Mouse (Mus musculus) spleen, postnatal 10 days (tissue): ENCODE measurements around the gene Litaf.
A peak's percentile ranks its signal among the peaks of the same experiment; 100 is the strongest.
"Not testable (repeated sequence)": the region's sequence is repeated elsewhere in the genome, so short reads cannot be mapped to it uniquely, and the experiment has no call there.

Experiments used
- DNase-seq, 2 experiments: peaks; one replicate each; pipeline ENCODE4 v3.0.0; 2021 to 2022; ENCODE audit warnings: low spot score in 2 of 2

Litaf gene

GRCm38 (mm10) chr16:10992090-10993031 lies 73.6 kb downstream of the Litaf start:
- DNase-seq: peak; percentile 43 to 56

GRCm38 (mm10) chr16:10991737-10992089 lies 74.2 kb downstream of the Litaf start:
- DNase-seq: no peak

- no peak for DNase-seq
Measured at GRCm38 (mm10) chr16:10990763-10991162, 75.2 kb downstream of the Litaf start.

- peak in 1 of 2 experiments; percentile 66 for DNase-seq
Measured at GRCm38 (mm10) chr16:10989896-10990295, 76.1 kb downstream of the Litaf start.

- no peak for DNase-seq
Measured at GRCm38 (mm10) chr16:10989361-10989760, 76.6 kb downstream of the Litaf start.

- no peak for DNase-seq
Measured at GRCm38 (mm10) chr16:10988261-10988660, 77.7 kb downstream of the Litaf start.

GRCm38 (mm10) chr16:10984534-10984933 lies 81.4 kb downstream of the Litaf start:
- no peak for DNase-seq

- no peak for DNase-seq
Measured at GRCm38 (mm10) chr16:10981493-10982070, 84.4 kb downstream of the Litaf start.

- DNase-seq: no peak
Measured at GRCm38 (mm10) chr16:10979064-10979803, 86.7 kb downstream of the Litaf start.

GRCm38 (mm10) chr16:10977877-10978276 lies 88.1 kb downstream of the Litaf start:
- DNase-seq: no peak

- DNase-seq: peak in 1 of 2 experiments; percentile 39
Measured at GRCm38 (mm10) chr16:10976202-10976631, 89.7 kb downstream of the Litaf start.

- DNase-seq: peak in 1 of 2 experiments; percentile 69
Measured at GRCm38 (mm10) chr16:10974939-10975338, 91.0 kb downstream of the Litaf start.

GRCm38 (mm10) chr16:10974037-10974446 lies 91.9 kb downstream of the Litaf start:
- DNase-seq: no peak

- no peak for DNase-seq
Measured at GRCm38 (mm10) chr16:10972259-10972658, 93.7 kb downstream of the Litaf start.

GRCm38 (mm10) chr16:10969944-10970343 lies 96.0 kb downstream of the Litaf start:
- DNase-seq: not testable (repeated sequence)

GRCm38 (mm10) chr16:10969342-10969741 lies 96.6 kb downstream of the Litaf start:
- DNase-seq: no peak

- DNase-seq: no peak
Measured at GRCm38 (mm10) chr16:10968299-10968698, 97.7 kb downstream of the Litaf start.

- DNase-seq: no peak
Measured at GRCm38 (mm10) chr16:10967756-10968155, 98.2 kb downstream of the Litaf start.

GRCm38 (mm10) chr16:10967013-10967412 lies 98.9 kb downstream of the Litaf start:
- no peak for DNase-seq

- no peak for DNase-seq
Measured at GRCm38 (mm10) chr16:10965034-10965433, 100.9 kb downstream of the Litaf start.

- DNase-seq: no peak
Measured at GRCm38 (mm10) chr16:10960916-10961315, 105.0 kb downstream of the Litaf start.

- no peak for DNase-seq
Measured at GRCm38 (mm10) chr16:10958763-10959440, 107.1 kb downstream of the Litaf start.
